Mouse (Mus musculus) intestine, embryonic 15.5 days (tissue): ENCODE measurements at regions not wholly inside any gene's neighbourhood (a gene's known extent, or its start where the extent isn't known, plus 50 kb on each side); places are given as distances from the start of the nearest gene placed in this dataset.

Experiments used
- ATAC-seq: fragments of 200-750 bp; cut with Nextera tagmentation; 2 replicates; pipeline ENCODE4 v1.8.0; 2017; ENCODE audit warnings: moderate TSS enrichment, moderate library complexity
- H3K27ac ChIP-seq: fragments of 300-500 bp; sonication (generic); 2 replicates; pipeline ENCODE4 v1.5.1; 2015; ENCODE audit warnings: mild to moderate bottlenecking, inconsistent platforms
- H3K27me3 ChIP-seq: fragments of 300-500 bp; sonication (generic); replicated peaks from 2 replicates; pipeline ENCODE4 v1.6.1; 2015; ENCODE audit warnings: inconsistent platforms
- H3K36me3 ChIP-seq: fragments of 300-500 bp; sonication (generic); 2 replicates; pipeline ENCODE4 v1.6.1; 2015; ENCODE audit warnings: inconsistent platforms
- H3K4me1 ChIP-seq: fragments of 300-500 bp; sonication (generic); replicated peaks from 2 replicates; pipeline ENCODE4 v1.6.1; 2015; ENCODE audit warnings: inconsistent platforms
- H3K4me2 ChIP-seq: fragments of 300-500 bp; sonication (generic); replicated peaks from 2 replicates; pipeline ENCODE4 v1.6.1; 2015; ENCODE audit warnings: mild to moderate bottlenecking, inconsistent platforms
- H3K4me3 ChIP-seq: fragments of 300-500 bp; sonication (generic); replicated peaks from 2 replicates; pipeline ENCODE4 v1.5.1; 2015; ENCODE audit warnings: inconsistent platforms
- H3K9ac ChIP-seq: fragments of 300-500 bp; sonication (generic); 2 replicates; pipeline ENCODE4 v1.6.1; 2015; ENCODE audit warnings: inconsistent platforms
- H3K9me3 ChIP-seq: fragments of 300-500 bp; sonication (generic); 2 replicates; pipeline ENCODE4 v1.6.1; 2016; ENCODE audit warnings: inconsistent platforms
- WGBS: fragments of 180-500 bp; shearing (Covaris S2); methylation state at CpG from one replicate; pipeline ENCODE4 v1.1.7; 2015; 5-methylcytosine and 5-hydroxymethylcytosine counted together

GRCm38 (mm10) chr16:30171381-30172079 is 95.8 kb downstream of the Cpn2 start:
- H3K4me2 ChIP-seq = peak overlapping the region; percentile 30; the same call in 1 of the 2 replicates
- H3K36me3 ChIP-seq = no peaks in the 10 kb centered on the region
- 50% methylated on average over 24 of the region's 24 CpGs for WGBS
- H3K27ac ChIP-seq = peak overlapping the region; percentile 70
- H3K4me1 ChIP-seq = peaks cover 35% of the 10 kb centered on the region
- H3K9me3 ChIP-seq = no peaks in the 10 kb centered on the region
- H3K27me3 ChIP-seq = no peaks in the 10 kb centered on the region
- H3K9ac ChIP-seq = no peak overlapping the region
- peak; percentile 44 for ATAC-seq
- no peak overlapping the region for H3K4me3 ChIP-seq

- H3K36me3 ChIP-seq = no peaks in the 10 kb centered on the region
- H3K9me3 ChIP-seq = no peaks in the 10 kb centered on the region
- peak overlapping the region; percentile 4; the same call in 1 of the 2 replicates for H3K4me2 ChIP-seq
- no peak overlapping the region for H3K9ac ChIP-seq
- H3K27ac ChIP-seq = peak overlapping the region; percentile 70
- ATAC-seq = peak; percentile 47
- H3K27me3 ChIP-seq = no peaks in the 10 kb centered on the region
- WGBS = 37% methylated on average over 13 of the region's 13 CpGs
- H3K4me1 ChIP-seq = peaks cover 35% of the 10 kb centered on the region
- no peak overlapping the region for H3K4me3 ChIP-seq
Observed at GRCm38 (mm10) chr16:30172136-30172731, 95.1 kb downstream of the Cpn2 start.

- peak overlapping the region; percentile 70; the same call in 1 of the 2 replicates for H3K27ac ChIP-seq
- peaks cover 35% of the 10 kb centered on the region for H3K4me1 ChIP-seq
- no peaks in the 10 kb centered on the region for H3K27me3 ChIP-seq
- H3K4me2 ChIP-seq = no peak overlapping the region
- no peak overlapping the region for H3K4me3 ChIP-seq
- no peaks in the 10 kb centered on the region for H3K36me3 ChIP-seq
- ATAC-seq = peak; percentile 34
- H3K9me3 ChIP-seq = no peaks in the 10 kb centered on the region
- H3K9ac ChIP-seq = no peak overlapping the region
- WGBS = 34% methylated on average over 9 of the region's 9 CpGs
Observed at GRCm38 (mm10) chr16:30172798-30173202, 94.5 kb downstream of the Cpn2 start.

- Histone ChIP-seq H3K4me1 (peaks cover 33% of the 10 kb centered on the region), H3K27ac (0 out of 2 replicates have a peak overlapping the region, but pooled peaks have one; percentile 14), H3K9ac (no peak overlapping the region), H3K4me2 (no peak overlapping the region), H3K27me3 (no peaks in the 10 kb centered on the region), H3K36me3 (no peaks in the 10 kb centered on the region), H3K9me3 (no peaks in the 10 kb centered on the region), H3K4me3 (no peak overlapping the region)
- 47% methylated on average over 8 of the region's 8 CpGs for WGBS
- peak; percentile 60 for ATAC-seq
Observed at GRCm38 (mm10) chr16:30173953-30174874, 93.1 kb downstream of the Cpn2 start.

GRCm38 (mm10) chr16:30176306-30176705 is 91.0 kb downstream of the Cpn2 start:
- Histone ChIP-seq H3K27ac (no peak overlapping the region), H3K9me3 (no peaks in the 10 kb centered on the region), H3K4me1 (peaks cover 30% of the 10 kb centered on the region), H3K27me3 (no peaks in the 10 kb centered on the region), H3K9ac (no peak overlapping the region), H3K4me2 (no peak overlapping the region), H3K36me3 (no peaks in the 10 kb centered on the region), H3K4me3 (no peak overlapping the region)
- 79% methylated on average over 5 of the region's 5 CpGs for whole genome bisulfite sequencing
- no peak for ATAC-seq

- no peak overlapping the region for H3K4me3 ChIP-seq
- H3K36me3 ChIP-seq = no peaks in the 10 kb centered on the region
- WGBS = 77% methylated on average over 7 of the region's 7 CpGs
- peaks cover 18% of the 10 kb centered on the region for H3K4me1 ChIP-seq
- no peak overlapping the region for H3K27ac ChIP-seq
- no peaks in the 10 kb centered on the region for H3K9me3 ChIP-seq
- H3K27me3 ChIP-seq = no peaks in the 10 kb centered on the region
- no peak overlapping the region for H3K4me2 ChIP-seq
- no peak for ATAC-seq
- no peak overlapping the region for H3K9ac ChIP-seq
Observed at GRCm38 (mm10) chr16:30177769-30178168, 89.5 kb downstream of the Cpn2 start.

- Histone ChIP-seq H3K9me3 (no peaks in the 10 kb centered on the region), H3K9ac (no peak overlapping the region), H3K36me3 (no peaks in the 10 kb centered on the region), H3K4me2 (no peak overlapping the region), H3K4me3 (no peak overlapping the region), H3K27me3 (no peaks in the 10 kb centered on the region), H3K27ac (no peak overlapping the region), H3K4me1 (peaks cover 12% of the 10 kb centered on the region)
- no peak for ATAC-seq
- 57% methylated on average over 6 of the region's 6 CpGs for WGBS
Observed at GRCm38 (mm10) chr16:30178596-30178995, 88.7 kb downstream of the Cpn2 start.

- Histone ChIP-seq H3K4me1 (peaks cover 6% of the 10 kb centered on the region), H3K4me2 (no peak overlapping the region), H3K9me3 (no peaks in the 10 kb centered on the region), H3K27ac (no peak overlapping the region), H3K27me3 (no peaks in the 10 kb centered on the region), H3K4me3 (no peak overlapping the region), H3K9ac (no peak overlapping the region), H3K36me3 (no peaks in the 10 kb centered on the region)
- 57% methylated on average over 5 of the region's 5 CpGs for WGBS
- ATAC-seq = no peak
Observed at GRCm38 (mm10) chr16:30179504-30179976, 87.8 kb downstream of the Cpn2 start.

- H3K27ac ChIP-seq = no peak overlapping the region
- H3K9me3 ChIP-seq = no peaks in the 10 kb centered on the region
- H3K9ac ChIP-seq = no peak overlapping the region
- no peaks in the 10 kb centered on the region for H3K36me3 ChIP-seq
- peaks cover 14% of the 10 kb centered on the region for H3K4me1 ChIP-seq
- no peak overlapping the region for H3K4me3 ChIP-seq
- no peaks in the 10 kb centered on the region for H3K27me3 ChIP-seq
- WGBS = 81% methylated on average over 8 of the region's 8 CpGs
- no peak overlapping the region for H3K4me2 ChIP-seq
- no peak for ATAC-seq
Observed at GRCm38 (mm10) chr16:30181116-30181515, 86.2 kb downstream of the Cpn2 start.

- no peaks in the 10 kb centered on the region for H3K9me3 ChIP-seq
- peak; percentile 63 for ATAC-seq
- H3K4me3 ChIP-seq = no peak overlapping the region
- peak overlapping the region; percentile 31; the same call in 1 of the 2 replicates for H3K4me2 ChIP-seq
- no peaks in the 10 kb centered on the region for H3K27me3 ChIP-seq
- peak overlapping the region; percentile 78 for H3K27ac ChIP-seq
- H3K36me3 ChIP-seq = no peaks in the 10 kb centered on the region
- WGBS = 19% methylated on average over 18 of the region's 18 CpGs
- H3K9ac ChIP-seq = no peak overlapping the region
- peaks cover 38% of the 10 kb centered on the region for H3K4me1 ChIP-seq
Observed at GRCm38 (mm10) chr16:30184591-30185265, 82.6 kb downstream of the Cpn2 start.

- Histone ChIP-seq H3K4me3 (no peak overlapping the region), H3K4me2 (no peak overlapping the region), H3K36me3 (no peaks in the 10 kb centered on the region), H3K4me1 (peaks cover 43% of the 10 kb centered on the region), H3K9ac (no peak overlapping the region), H3K27me3 (no peaks in the 10 kb centered on the region), H3K27ac (peak overlapping the region; percentile 78), H3K9me3 (no peaks in the 10 kb centered on the region)
- 59% methylated on average over 7 of the region's 7 CpGs for WGBS
- no peak for ATAC-seq
Observed at GRCm38 (mm10) chr16:30185707-30186106, 81.6 kb downstream of the Cpn2 start.
